Comparison of ENCODE assay signal across 21 mouse cellular contexts in genomic region chr2:121460071-121460470, GRCm38 (mm10). TPM values are rescaled to one million over a fixed set of nuclear protein-coding genes. Genes with fewer than 3 reads are reported as not detected.
DNase-seq lines count a peak whose midpoint lies in the region; ATAC-seq and TF ChIP-seq lines count a peak whose summit lies in the region.
"Had no signal": no experiment of that assay in that cellular context is flagged by ENCODE, and none has a peak within 500 bp of the region (broad histone marks: within the 10 kb centered on the region; RNA-seq: fewer than 3 reads in every experiment).

No protein-coding gene starts in this region.

- peak; percentile 14 for ATAC-seq in Patski
- ATAC-seq in midbrain, embryonic 14.5 days (ENCODE audit: low FRiP score, low TSS enrichment), result no peak
- ATAC-seq in midbrain, embryonic 13.5 days, result no peak
- ATAC-seq: activated CD4-positive, CD25-positive, alpha-beta regulatory T cell, adult 4 months; forebrain, embryonic 13.5 days; forebrain, embryonic 15.5 days; forebrain, postnatal 0 days had no signal

- H3K9ac ChIP-seq in midbrain, embryonic 14.5 days (replicated peaks; ENCODE audit: low read length), result no peak overlapping the region
- H3K9ac ChIP-seq in midbrain, embryonic 13.5 days (replicated peaks), result no peak overlapping the region
- H3K9ac ChIP-seq: embryonic facial prominence, embryonic 12.5 days; forebrain, embryonic 13.5 days; forebrain, embryonic 15.5 days; forebrain, postnatal 0 days had no signal

- WGBS in midbrain, embryonic 14.5 days, result 72% methylated on average over 2 of the region's 2 CpGs
- 63% methylated on average over 2 of the region's 2 CpGs for WGBS in midbrain, embryonic 13.5 days

- CTCF ChIA-PET in Patski (lab: Charles Lee), result no interaction called here

- H3K4me3 ChIP-seq in myocyte, result no peak overlapping the region
- no peak overlapping the region for H3K4me3 ChIP-seq in midbrain, embryonic 14.5 days (replicated peaks; ENCODE audit: low read depth, low read length)
- H3K4me3 ChIP-seq in midbrain, embryonic 13.5 days (replicated peaks), result no peak overlapping the region
- H3K4me3 ChIP-seq: embryonic facial prominence, embryonic 10.5 days; embryonic facial prominence, embryonic 12.5 days; forebrain, embryonic 13.5 days; forebrain, embryonic 15.5 days had no signal

- DNase-seq in 3T3-L1 (ENCODE audit: low read depth, low spot score), result peak; percentile 70
- peak; percentile 1 for DNase-seq in A20 (ENCODE audit: low read depth, low spot score)
- DNase-seq in Patski (ENCODE audit: low read depth, low spot score), result no peak
- no peak for DNase-seq in midbrain, embryonic 14.5 days
- no peak for DNase-seq in spleen, postnatal 4 days (ENCODE audit: low spot score in 2 of 2)
- DNase-seq: adrenal gland, adult 8-10 months; adrenal gland, postnatal 14 days; adrenal gland, postnatal 36 days; cerebellum, adult 11-12 months; cerebellum, adult 2 months; cerebellum, adult 9-10 months; cerebellum, postnatal 10 days; cerebellum, postnatal 25 days; forebrain, postnatal 0 days had no signal

- POLR2A ChIA-PET in Patski (lab: Charles Lee), result no interaction called here

- peaks cover 12% of the 10 kb centered on the region for H3K4me1 ChIP-seq in midbrain, embryonic 14.5 days (ENCODE audit: control insufficient read depth, insufficient read depth, low read length)
- H3K4me1 ChIP-seq in midbrain, embryonic 13.5 days (replicated peaks), result peaks cover 17% of the 10 kb centered on the region

- no peak overlapping the region for H3ac ChIP-seq in myocyte (ENCODE audit: control insufficient read depth, insufficient read length)

- H3K9me3 ChIP-seq in midbrain, embryonic 14.5 days (ENCODE audit: control insufficient read depth, low read length), result no peaks in the 10 kb centered on the region
- H3K9me3 ChIP-seq in midbrain, embryonic 13.5 days, result no peaks in the 10 kb centered on the region
- H3K9me3 ChIP-seq: embryonic facial prominence, embryonic 10.5 days; embryonic facial prominence, embryonic 12.5 days; forebrain, embryonic 13.5 days; forebrain, embryonic 15.5 days had no signal

- peaks cover 13% of the 10 kb centered on the region for H3K79me2 ChIP-seq in myocyte (ENCODE audit: control insufficient read depth, insufficient read depth)

- in situ Hi-C loops in Patski (cut with MboI; ENCODE audit: low pct_unique_long_range_greater_than_20kb), result no loop called here

- no peak for TF ChIP-seq POLR2A in myocyte (IDR thresholded peaks at IDR 0.05; ENCODE audit: insufficient read length, low read depth)

- TF ChIP-seq CTCF in Patski (IDR thresholded peaks at IDR 0.05), result no peak

- H3K27me3 ChIP-seq in Patski (no peaks in the 10 kb centered on the region), myocyte (ENCODE audit: control insufficient read depth, insufficient read depth, insufficient read length) (no peaks in the 10 kb centered on the region)
- H3K27me3 ChIP-seq in midbrain, embryonic 14.5 days (ENCODE audit: control insufficient read depth, insufficient read depth, low read length), result no peaks in the 10 kb centered on the region
- no peaks in the 10 kb centered on the region for H3K27me3 ChIP-seq in midbrain, embryonic 13.5 days
- H3K27me3 ChIP-seq: embryonic facial prominence, embryonic 12.5 days; forebrain, embryonic 13.5 days; forebrain, embryonic 15.5 days had no signal

- H3K36me3 ChIP-seq in myocyte (ENCODE audit: control insufficient read depth, insufficient read depth), result peaks cover 4% of the 10 kb centered on the region
- peaks cover 24% of the 10 kb centered on the region for H3K36me3 ChIP-seq in midbrain, embryonic 14.5 days (ENCODE audit: control insufficient read depth, insufficient read depth, low read length)
- peaks cover 25% of the 10 kb centered on the region for H3K36me3 ChIP-seq in midbrain, embryonic 13.5 days

- no peak overlapping the region for H3K27ac ChIP-seq in midbrain, embryonic 14.5 days (replicated peaks; ENCODE audit: low read depth, low read length)
- H3K27ac ChIP-seq in midbrain, embryonic 13.5 days, result no peak overlapping the region
- H3K27ac ChIP-seq: embryonic facial prominence, embryonic 10.5 days; embryonic facial prominence, embryonic 12.5 days; forebrain, embryonic 13.5 days; forebrain, embryonic 15.5 days had no signal

- H3K4me2 ChIP-seq in myocyte (ENCODE audit: low read depth), result peak overlapping the region; percentile 6
- no peak overlapping the region for H3K4me2 ChIP-seq in midbrain, embryonic 14.5 days (ENCODE audit: low read length)
- H3K4me2 ChIP-seq in midbrain, embryonic 13.5 days (replicated peaks), result no peak overlapping the region
- H3K4me2 ChIP-seq: embryonic facial prominence, embryonic 12.5 days; forebrain, embryonic 13.5 days; forebrain, embryonic 15.5 days had no signal

TF ChIP-seq in myocyte, 11 proteins besides CTCF, POLR2A, EP300 and RAD21:
- TF ChIP-seq SRF (IDR thresholded peaks at IDR 0.05; ENCODE audit: control insufficient read depth, insufficient read length, low read depth), result no peak
- TF ChIP-seq MYOG (IDR thresholded peaks at IDR 0.05; ENCODE audit: control insufficient read depth in 1 of 3, insufficient read depth in 1 of 3, insufficient read length in 2 of 3, low read depth in 2 of 3), result no peak

RNA-seq across cellular contexts. Expression of gene Serinc4, which starts 3.5 kb away (rescaled TPM):
- 0.68 TPM for polyA plus RNA-seq in Patski (2021)
- 0.32 TPM for polyA plus RNA-seq in myocyte (2012; fragmentation: generic; extraction: Trizol)
- 1.8 TPM in 2 replicates for polyA plus RNA-seq in midbrain, embryonic 14.5 days (2014; fragmentation: Nextera tagmentation; extraction: Ambion mirVana)
- 1.3 and 1.5 TPM in 2 replicates for polyA plus RNA-seq in midbrain, embryonic 13.5 days (2015; fragmentation: Nextera tagmentation; extraction: Ambion mirVana)
- polyA plus RNA-seq: activated CD4-positive, CD25-positive, alpha-beta regulatory T cell, adult 4 months; embryonic facial prominence, embryonic 12.5 days had no signal

RNA-seq across cellular contexts. Expression of gene Hypk, which starts 7.0 kb away (rescaled TPM):
- polyA plus RNA-seq in Patski (2021), result 11.3 TPM
- polyA plus RNA-seq in myocyte (2012; fragmentation: generic; extraction: Trizol), result 26.4 TPM
- 92.4 and 102 TPM in 2 replicates for polyA plus RNA-seq in midbrain, embryonic 14.5 days (2014; fragmentation: Nextera tagmentation; extraction: Ambion mirVana)
- polyA plus RNA-seq in midbrain, embryonic 13.5 days (2015; fragmentation: Nextera tagmentation; extraction: Ambion mirVana), result 117 and 118 TPM in 2 replicates

RNA-seq across cellular contexts. Expression of gene Serf2, which starts 11.1 kb away (rescaled TPM):
- polyA plus RNA-seq in Patski (2021) (667 TPM), myocyte (2012; fragmentation: generic; extraction: Trizol) (891 TPM)
- 352 and 382 TPM in 2 replicates for polyA plus RNA-seq in midbrain, embryonic 14.5 days (2014; fragmentation: Nextera tagmentation; extraction: Ambion mirVana)
- polyA plus RNA-seq in midbrain, embryonic 13.5 days (2015; fragmentation: Nextera tagmentation; extraction: Ambion mirVana), result 388 and 391 TPM in 2 replicates

RNA-seq across cellular contexts. Expression of gene Mfap1b, which starts 13.8 kb away (rescaled TPM):
- polyA plus RNA-seq in Patski (2021), result 35.3 TPM
- 13.1 TPM for polyA plus RNA-seq in myocyte (2012; fragmentation: generic; extraction: Trizol)
- 74.5 and 75.5 TPM in 2 replicates for polyA plus RNA-seq in midbrain, embryonic 14.5 days (2014; fragmentation: Nextera tagmentation; extraction: Ambion mirVana)
- 78.6 and 82.4 TPM in 2 replicates for polyA plus RNA-seq in midbrain, embryonic 13.5 days (2015; fragmentation: Nextera tagmentation; extraction: Ambion mirVana)

RNA-seq across cellular contexts. Expression of gene Ell3, which starts 16.0 kb away (rescaled TPM):
- 1.6 TPM for polyA plus RNA-seq in Patski (2021)
- polyA plus RNA-seq in myocyte (2012; fragmentation: generic; extraction: Trizol), result 0.05 TPM
- 1.4 and 2.0 TPM in 2 replicates for polyA plus RNA-seq in midbrain, embryonic 14.5 days (2014; fragmentation: Nextera tagmentation; extraction: Ambion mirVana)
- 2.2 and 2.4 TPM in 2 replicates for polyA plus RNA-seq in midbrain, embryonic 13.5 days (2015; fragmentation: Nextera tagmentation; extraction: Ambion mirVana)
- polyA plus RNA-seq: cerebellum, adult 2 months had no signal

Comparison
In these comparisons a context has a peak if more than half of its experiments do, and no peak if none do; other contexts are left out.
1. DNase-seq: peak in 3T3-L1 (single experiment) and A20 (single experiment); none in Patski (single experiment), midbrain, embryonic 14.5 days (single experiment) and spleen, postnatal 4 days (0 of 2).